Mouse (Mus musculus) stomach, embryonic 14.5 days (tissue): ENCODE results near the gene Dnm2. TPM values are rescaled to one million over a fixed set of nuclear protein-coding genes. Genes with fewer than 3 reads are reported as not detected.
"Not testable (repeated sequence)": the region's sequence is repeated elsewhere in the genome, so short reads cannot be mapped to it uniquely, and the experiment has no call there.

Experiments used
- ATAC-seq: fragments of 200-750 bp; cut with Nextera tagmentation; 2 replicates; pipeline ENCODE4 v1.8.0; 2017; ENCODE audit warnings: low read depth, moderate TSS enrichment; ENCODE audit not compliant: insufficient number of reproducible peaks, insufficient read depth, low FRiP score
- H3K27ac ChIP-seq: fragments of 300-500 bp; sonication (generic); 2 replicates; pipeline ENCODE4 v1.5.1; 2014; ENCODE audit warnings: mild to moderate bottlenecking, low read length, moderate library complexity, mixed read lengths
- H3K27me3 ChIP-seq: fragments of 300-500 bp; sonication (generic); 2 replicates; pipeline ENCODE4 v1.6.1; 2014; ENCODE audit warnings: low read length, control low read depth, mixed read lengths; ENCODE audit not compliant: control insufficient read depth, insufficient read depth
- H3K36me3 ChIP-seq: fragments of 300-500 bp; sonication (generic); 2 replicates; pipeline ENCODE4 v1.6.1; 2014; ENCODE audit warnings: mild to moderate bottlenecking, control low read depth, low read length, moderate library complexity, mixed read lengths; ENCODE audit not compliant: control insufficient read depth, insufficient read depth
- H3K4me1 ChIP-seq: fragments of 300-500 bp; sonication (generic); 2 replicates; pipeline ENCODE4 v1.6.1; 2014; ENCODE audit warnings: low read length, control low read depth, mixed read lengths; ENCODE audit not compliant: control insufficient read depth, insufficient read depth
- H3K4me2 ChIP-seq: fragments of 300-500 bp; sonication (generic); replicated peaks from 2 replicates; pipeline ENCODE4 v1.6.1; 2014; ENCODE audit warnings: low read depth, low read length, control low read depth
- H3K4me3 ChIP-seq: fragments of 300-500 bp; sonication (generic); 2 replicates; pipeline ENCODE4 v1.5.1; 2014; ENCODE audit warnings: low read depth, low read length, control low read depth
- H3K9ac ChIP-seq: fragments of 300-500 bp; sonication (generic); replicated peaks from 2 replicates; pipeline ENCODE4 v1.6.1; 2014; ENCODE audit warnings: low read depth, mild to moderate bottlenecking, control low read depth, low read length, moderate library complexity, mixed read lengths
- H3K9me3 ChIP-seq: fragments of 300-500 bp; sonication (generic); 2 replicates; pipeline ENCODE4 v1.6.1; 2016; ENCODE audit warnings: low read depth, low read length, control low read depth; ENCODE audit not compliant: control insufficient read depth
- WGBS: fragments of 180-500 bp; shearing (Covaris S2); extraction: QIAGEN DNeasy Blood & Tissue Kit; methylation state at CpG from one replicate; pipeline ENCODE4 v1.1.7; 2014; 5-methylcytosine and 5-hydroxymethylcytosine counted together
- polyA plus RNA-seq: library from polyadenylated mRNA; unstranded; fragments of >200 nt; fragmentation: Nextera tagmentation; extraction: Ambion mirVana; gene quantifications from 2 replicates; pipeline ENCODE4 v1.2.1, GENCODE M21; 2014

Dnm2 gene
- polyA plus RNA-seq, 1 experiment from 2014 or later: 61.6 TPM

DNA sequence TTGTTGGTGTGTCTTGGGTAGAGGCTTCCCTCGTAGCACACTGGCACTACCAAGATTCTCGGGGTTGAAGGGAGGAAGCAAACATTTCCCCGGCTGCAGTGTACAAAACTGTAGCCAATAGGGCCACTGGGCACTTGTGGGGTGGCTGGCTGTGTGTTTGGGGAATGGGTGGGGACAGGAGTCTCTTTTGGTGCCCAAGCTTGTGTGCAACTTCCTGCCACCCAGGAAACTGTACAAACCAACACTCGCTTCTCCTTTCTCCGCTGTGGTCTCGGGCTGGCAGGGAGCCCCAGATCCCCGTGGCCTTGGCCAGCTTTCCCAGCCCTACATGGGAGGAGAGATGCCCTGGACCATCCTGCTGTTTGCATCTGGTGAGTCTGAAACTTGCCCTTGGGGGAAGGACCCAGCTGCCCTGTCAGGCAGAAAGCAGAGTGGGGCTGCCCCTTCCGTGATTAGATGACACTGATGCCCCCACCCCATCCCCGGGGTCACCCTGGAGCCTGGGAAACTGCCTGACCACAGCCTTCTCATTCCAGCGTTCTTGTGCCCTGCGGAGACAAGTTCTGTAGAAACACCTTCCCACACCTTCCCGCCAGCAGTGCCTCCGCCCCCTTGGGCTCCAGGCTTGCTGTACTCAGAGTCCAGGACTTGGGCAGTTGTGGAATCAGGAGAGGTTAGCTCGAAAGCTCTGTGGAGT, 101.4 kb downstream of the Dnm2 start, which contains the start of gene AB124611:
TSS of gene AB124611 (plus strand) at position 240 of the 697 bp plus-strand sequence.
- H3K27ac ChIP-seq: peak within 1 kb of the TSS; percentile 21; the same call in 1 of the 2 replicates
- no peaks in the 10 kb centered on the region for H3K9me3 ChIP-seq
- no peaks in the 10 kb centered on the region for H3K4me1 ChIP-seq
- H3K9ac ChIP-seq: no peak within 1 kb of the TSS
- H3K27me3 ChIP-seq: no peaks in the 10 kb centered on the region
- H3K36me3 ChIP-seq: no peaks in the 10 kb centered on the region
- ATAC-seq: no peak
- no peak within 1 kb of the TSS for H3K4me2 ChIP-seq
- 54% methylated on average over 14 of the region's 14 CpGs for WGBS
- H3K4me3 ChIP-seq: no peak within 1 kb of the TSS

GRCm38 (mm10) chr9:21526634-21526944, 101.9 kb downstream of the Dnm2 start:
- Histone ChIP-seq H3K36me3 (no peaks in the 10 kb centered on the region), H3K27ac (no peak overlapping the region), H3K27me3 (no peaks in the 10 kb centered on the region), H3K4me1 (no peaks in the 10 kb centered on the region), H3K4me3 (no peak overlapping the region), H3K9me3 (no peaks in the 10 kb centered on the region), H3K4me2 (no peak overlapping the region), H3K9ac (no peak overlapping the region)
- no peak for ATAC-seq
- 72% methylated on average over 3 of the region's 3 CpGs for WGBS

DNA sequence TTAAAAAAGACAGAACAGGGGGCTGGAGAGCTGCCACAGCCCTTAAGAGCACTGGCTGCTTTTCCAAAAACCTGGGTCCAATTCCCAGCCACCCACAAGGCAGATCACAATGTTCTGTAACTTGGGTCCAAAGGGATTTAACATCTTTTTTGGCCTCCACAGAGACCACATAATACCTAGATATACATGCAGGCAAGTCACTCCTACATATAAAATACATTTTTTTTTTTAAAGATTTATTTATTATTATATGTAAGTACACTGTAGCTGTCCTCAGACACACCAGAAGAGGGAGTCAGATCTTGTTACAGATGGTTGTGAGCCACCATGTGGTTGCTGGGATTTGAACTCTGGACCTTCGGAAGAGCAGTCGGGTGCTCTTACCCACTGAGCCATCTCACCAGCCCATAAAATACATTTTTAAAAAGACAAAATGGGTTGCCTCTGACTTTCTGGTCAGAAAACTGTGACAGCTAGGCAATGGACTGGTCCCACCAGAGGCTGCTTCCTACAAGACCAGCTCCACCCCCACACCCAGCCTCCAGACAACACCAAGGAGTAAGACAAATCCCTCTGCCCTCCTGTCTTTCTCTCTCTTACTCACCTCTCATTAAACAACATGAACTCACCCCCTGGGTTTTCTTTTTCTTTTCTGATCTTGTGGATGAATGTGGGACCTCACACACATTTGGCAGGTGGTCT, 102.5 kb downstream of the Dnm2 start:
- 100% methylated on average over 2 of the region's 2 CpGs for WGBS
- no peak for ATAC-seq
- H3K36me3 ChIP-seq: no peaks in the 10 kb centered on the region

GRCm38 (mm10) chr9:21527917-21528324, 103.2 kb downstream of the Dnm2 start:
- H3K9ac ChIP-seq: no peak overlapping the region
- H3K4me3 ChIP-seq: no peak overlapping the region
- H3K9me3 ChIP-seq: no peaks in the 10 kb centered on the region
- H3K4me2 ChIP-seq: no peak overlapping the region
- ATAC-seq: no peak
- no peaks in the 10 kb centered on the region for H3K4me1 ChIP-seq
- WGBS: 81% methylated on average over 1 of the region's 1 CpGs
- H3K27me3 ChIP-seq: no peaks in the 10 kb centered on the region
- no peak overlapping the region for H3K27ac ChIP-seq
- no peaks in the 10 kb centered on the region for H3K36me3 ChIP-seq

More for the DNA sequence above, 102.5 kb downstream of the Dnm2 start:
- H3K4me3 ChIP-seq: no peak overlapping the region
- no peak overlapping the region for H3K9ac ChIP-seq
- H3K4me1 ChIP-seq: no peaks in the 10 kb centered on the region
- no peak overlapping the region for H3K4me2 ChIP-seq
- H3K27ac ChIP-seq: no peak overlapping the region
- H3K27me3 ChIP-seq: no peaks in the 10 kb centered on the region
- H3K9me3 ChIP-seq: no peaks in the 10 kb centered on the region

- H3K4me1 ChIP-seq: no peaks in the 10 kb centered on the region
- no peak overlapping the region for H3K27ac ChIP-seq
- no peak overlapping the region for H3K9ac ChIP-seq
- no peak overlapping the region for H3K4me2 ChIP-seq
- H3K27me3 ChIP-seq: no peaks in the 10 kb centered on the region
- WGBS: 93% methylated on average over 14 of the region's 14 CpGs
- H3K36me3 ChIP-seq: no peaks in the 10 kb centered on the region
- no peak overlapping the region for H3K4me3 ChIP-seq
- no peaks in the 10 kb centered on the region for H3K9me3 ChIP-seq
- ATAC-seq: no peak
These were observed 111.8 kb downstream of the Dnm2 start for GRCm38 (mm10) chr9:21536501-21536900.

DNA sequence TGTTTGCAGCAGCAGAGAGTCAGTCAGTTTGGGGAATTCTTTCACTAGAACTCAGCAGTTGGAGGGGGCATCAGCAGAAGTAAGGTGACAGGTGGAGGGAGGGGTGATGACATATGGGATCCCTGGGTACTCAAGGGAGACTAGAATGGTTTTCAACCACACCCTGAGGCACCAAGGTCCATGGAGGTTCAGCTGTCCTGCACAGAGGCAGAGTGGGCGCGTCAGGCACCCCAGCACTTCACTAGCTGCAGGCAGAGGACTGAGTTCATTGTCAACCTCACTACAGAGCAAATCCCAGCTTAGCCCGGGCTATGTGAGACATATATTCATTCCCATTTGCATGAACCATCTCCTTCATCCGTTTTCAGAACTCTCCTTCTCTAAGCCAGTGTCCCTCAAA, 112.3 kb downstream of the Dnm2 start:
- H3K9me3 ChIP-seq: no peaks in the 10 kb centered on the region
- no peaks in the 10 kb centered on the region for H3K4me1 ChIP-seq
- no peak overlapping the region for H3K4me3 ChIP-seq
- H3K36me3 ChIP-seq: no peaks in the 10 kb centered on the region
- H3K9ac ChIP-seq: no peak overlapping the region
- H3K27ac ChIP-seq: no peak overlapping the region
- ATAC-seq: no peak
- no peaks in the 10 kb centered on the region for H3K27me3 ChIP-seq
- H3K4me2 ChIP-seq: no peak overlapping the region
- WGBS: 70% methylated on average over 4 of the region's 4 CpGs

- no peaks in the 10 kb centered on the region for H3K36me3 ChIP-seq
- H3K4me3 ChIP-seq: no peak overlapping the region
- H3K27ac ChIP-seq: no peak overlapping the region
- peaks cover 10% of the 10 kb centered on the region; the same call in 1 of the 2 replicates for H3K4me1 ChIP-seq
- WGBS: 72% methylated on average over 7 of the region's 7 CpGs
- no peaks in the 10 kb centered on the region for H3K27me3 ChIP-seq
- no peak overlapping the region for H3K4me2 ChIP-seq
- no peak for ATAC-seq
- no peaks in the 10 kb centered on the region for H3K9me3 ChIP-seq
- H3K9ac ChIP-seq: no peak overlapping the region
These were observed 115.5 kb downstream of the Dnm2 start for GRCm38 (mm10) chr9:21539981-21540753.

- ATAC-seq, H3K36me3 ChIP-seq, H3K4me2 ChIP-seq, H3K9ac ChIP-seq, H3K4me3 ChIP-seq, H3K9me3 ChIP-seq, H3K27me3 ChIP-seq, H3K27ac ChIP-seq: not testable (repeated sequence)
- 83% methylated on average over 2 of the region's 2 CpGs for WGBS
- H3K4me1 ChIP-seq: peaks cover 12% of the 10 kb centered on the region; the same call in 1 of the 2 replicates
These were observed 117.3 kb downstream of the Dnm2 start for GRCm38 (mm10) chr9:21542001-21542400.
